Mouse (Mus musculus) limb, embryonic 14.5 days (tissue): ENCODE results near the gene B020031M17Rik. TPM values are rescaled to one million over a fixed set of nuclear protein-coding genes. Genes with fewer than 3 reads are reported as not detected.
"Not testable (repeated sequence)": the region's sequence is repeated elsewhere in the genome, so short reads cannot be mapped to it uniquely, and the experiment has no call there.

ENCODE experiments used
- ATAC-seq: fragments of 200-750 bp; cut with Nextera tagmentation; 2 replicates; pipeline ENCODE4 v1.8.0; 2017; ENCODE audit warnings: low read depth, moderate number of reproducible peaks, moderate TSS enrichment; ENCODE audit not compliant: low FRiP score
- DNase-seq: peaks from one replicate; pipeline ENCODE4 v3.0.0-alpha.2; 2015; ENCODE audit warnings: low spot score
- H3K27ac ChIP-seq: fragments of 300-500 bp; sonication (generic); replicated peaks from 2 replicates; pipeline ENCODE4 v1.5.1; 2014; ENCODE audit warnings: low read depth, mild to moderate bottlenecking, low read length, moderate library complexity, mixed read lengths
- H3K27me3 ChIP-seq: fragments of 300-500 bp; sonication (generic); 2 replicates; pipeline ENCODE4 v1.6.1; 2014; ENCODE audit warnings: low read length, mixed read lengths; ENCODE audit not compliant: control insufficient read depth, insufficient read depth
- H3K36me3 ChIP-seq: fragments of 300-500 bp; sonication (generic); 2 replicates; pipeline ENCODE4 v1.6.1; 2014; ENCODE audit warnings: mild to moderate bottlenecking, low read length, moderate library complexity, mixed read lengths; ENCODE audit not compliant: control insufficient read depth, insufficient read depth
- H3K4me1 ChIP-seq: fragments of 300-500 bp; sonication (generic); 2 replicates; pipeline ENCODE4 v1.6.1; 2014; ENCODE audit warnings: antibody characterized with exemption, low read length, mixed read lengths; ENCODE audit not compliant: control insufficient read depth, insufficient read depth
- H3K4me2 ChIP-seq: fragments of 300-500 bp; sonication (generic); replicated peaks from 2 replicates; pipeline ENCODE4 v1.6.1; 2014; ENCODE audit warnings: low read depth, mild to moderate bottlenecking, low read length, moderate library complexity; ENCODE audit not compliant: severe bottlenecking
- H3K4me3 ChIP-seq: fragments of 300-500 bp; sonication (generic); replicated peaks from 2 replicates; pipeline ENCODE4 v1.5.1; 2014; ENCODE audit warnings: low read length
- H3K9ac ChIP-seq: fragments of 300-500 bp; sonication (generic); 2 replicates; pipeline ENCODE4 v1.6.1; 2014; ENCODE audit warnings: mild to moderate bottlenecking, low read depth, low read length, moderate library complexity; ENCODE audit not compliant: severe bottlenecking
- H3K9me3 ChIP-seq: fragments of 300-500 bp; sonication (generic); 2 replicates; pipeline ENCODE4 v1.6.1; 2016; ENCODE audit warnings: low read length; ENCODE audit not compliant: control insufficient read depth
- whole genome bisulfite sequencing: fragments of 180-500 bp; shearing (Covaris S2); extraction: QIAGEN DNeasy Blood & Tissue Kit; methylation state at CpG from one replicate; pipeline ENCODE4 v1.1.7; 2014; 5-methylcytosine and 5-hydroxymethylcytosine counted together
- polyA plus RNA-seq, 2 experiments: library from polyadenylated mRNA; depleted of rRNA in 1 of 2; stranded (reverse) in 1 of 2; unstranded in 1 of 2; fragments of >200 nt; fragmentation: Nextera tagmentation in 1 of 2; extraction: Ambion mirVana in 1 of 2; gene quantifications; 2 replicates each; pipeline versions ENCODE4 v1.2.1 to v1.2.3; 2012 to 2014

The B020031M17Rik gene
- polyA plus RNA-seq, 2 experiments = not detected

GRCm38 (mm10) chr13:119916449-119916848, 34.2 kb downstream of the B020031M17Rik start:
- not testable (repeated sequence) for H3K27me3 ChIP-seq, H3K36me3 ChIP-seq, DNase-seq, H3K27ac ChIP-seq, H3K9ac ChIP-seq, ATAC-seq, H3K4me1 ChIP-seq, H3K9me3 ChIP-seq, H3K4me3 ChIP-seq, H3K4me2 ChIP-seq
- WGBS = 67% methylated on average over 2 of the region's 2 CpGs

Other genes with a start within 250 kb of the B020031M17Rik start
- gene Nim1k, start 194.9 kb downstream of the B020031M17Rik start, polyA plus RNA-seq (2012; rRNA removed) = 1.2 and 1.3 TPM in 2 replicates
- 2.1 and 2.2 TPM in 2 replicates for gene Nim1k, start 194.9 kb downstream of the B020031M17Rik start, polyA plus RNA-seq (2014; fragmentation: Nextera tagmentation; extraction: Ambion mirVana)
- 26.6 and 32.1 TPM in 2 replicates for gene Zfp131, start 159.9 kb downstream of the B020031M17Rik start, polyA plus RNA-seq (2012; rRNA removed)
- gene Zfp131, start 159.9 kb downstream of the B020031M17Rik start, polyA plus RNA-seq (2014; fragmentation: Nextera tagmentation; extraction: Ambion mirVana) = 39.6 and 41.3 TPM in 2 replicates
- gene AF067063, start 120.6 kb downstream of the B020031M17Rik start, polyA plus RNA-seq (2012; rRNA removed) = not detected in 2 replicates
- gene AF067063, start 120.6 kb downstream of the B020031M17Rik start, polyA plus RNA-seq (2014; fragmentation: Nextera tagmentation; extraction: Ambion mirVana) = not detected in 2 replicates
- gene D13Ertd608e, start 114.8 kb downstream of the B020031M17Rik start, polyA plus RNA-seq (2012; rRNA removed) = not detected in 2 replicates
- gene D13Ertd608e, start 114.8 kb downstream of the B020031M17Rik start, polyA plus RNA-seq (2014; fragmentation: Nextera tagmentation; extraction: Ambion mirVana) = not detected in 2 replicates
- not detected in 2 replicates for gene Tcstv1, start 56.0 kb downstream of the B020031M17Rik start, polyA plus RNA-seq (2012; rRNA removed)
- gene Tcstv1, start 56.0 kb downstream of the B020031M17Rik start, polyA plus RNA-seq (2014; fragmentation: Nextera tagmentation; extraction: Ambion mirVana) = not detected in 2 replicates
- not detected in 2 replicates for gene Gm21761, start 21.5 kb downstream of the B020031M17Rik start, polyA plus RNA-seq (2012; rRNA removed)
- gene Gm21761, start 21.5 kb downstream of the B020031M17Rik start, polyA plus RNA-seq (2014; fragmentation: Nextera tagmentation; extraction: Ambion mirVana) = not detected in 2 replicates
- gene Gm36079, start 76.2 kb upstream of the B020031M17Rik start, polyA plus RNA-seq (2012; rRNA removed) = not detected in 2 replicates
- gene Gm36079, start 76.2 kb upstream of the B020031M17Rik start, polyA plus RNA-seq (2014; fragmentation: Nextera tagmentation; extraction: Ambion mirVana) = not detected in 2 replicates
- 0.03 TPM in 1 of 2 replicates, not detected in the other for gene Gm21188, start 101.4 kb upstream of the B020031M17Rik start, polyA plus RNA-seq (2012; rRNA removed)
- 0.19 TPM in 1 of 2 replicates, not detected in the other for gene Gm21188, start 101.4 kb upstream of the B020031M17Rik start, polyA plus RNA-seq (2014; fragmentation: Nextera tagmentation; extraction: Ambion mirVana)
- gene Gm20767, start 189.4 kb upstream of the B020031M17Rik start, polyA plus RNA-seq (2012; rRNA removed) = not detected in 2 replicates
- gene Gm20767, start 189.4 kb upstream of the B020031M17Rik start, polyA plus RNA-seq (2014; fragmentation: Nextera tagmentation; extraction: Ambion mirVana) = not detected in 2 replicates
- gene Gm21818, start 221.6 kb upstream of the B020031M17Rik start, polyA plus RNA-seq (2012; rRNA removed) = not detected in 2 replicates
- gene Gm21818, start 221.6 kb upstream of the B020031M17Rik start, polyA plus RNA-seq (2014; fragmentation: Nextera tagmentation; extraction: Ambion mirVana) = not detected in 2 replicates